Mouse (Mus musculus) heart, postnatal 36 days (tissue): ENCODE data around the gene Gm15107. TPM values are rescaled to one million over a fixed set of nuclear protein-coding genes. Genes with fewer than 3 reads are reported as not detected.
"Not testable (repeated sequence)": the region's sequence is repeated elsewhere in the genome, so short reads cannot be mapped to it uniquely, and the experiment has no call there.

Experiments used
- DNase-seq, 2 experiments: peaks; one replicate each; pipeline ENCODE4 v3.0.0; 2021 to 2022
- intact Hi-C: fragments of 180-260 bp; cut with DNase I; formaldehyde crosslinking; loops from one replicate; pipeline ENCODE4 v1.15.1; 2025
- total RNA-seq, 2 experiments: library from RNA; stranded (reverse); gene quantifications; 2 replicates each; pipeline ENCODE4 v1.2.3; 2021

Gene Gm15107
- not detected for total RNA-seq

DNA sequence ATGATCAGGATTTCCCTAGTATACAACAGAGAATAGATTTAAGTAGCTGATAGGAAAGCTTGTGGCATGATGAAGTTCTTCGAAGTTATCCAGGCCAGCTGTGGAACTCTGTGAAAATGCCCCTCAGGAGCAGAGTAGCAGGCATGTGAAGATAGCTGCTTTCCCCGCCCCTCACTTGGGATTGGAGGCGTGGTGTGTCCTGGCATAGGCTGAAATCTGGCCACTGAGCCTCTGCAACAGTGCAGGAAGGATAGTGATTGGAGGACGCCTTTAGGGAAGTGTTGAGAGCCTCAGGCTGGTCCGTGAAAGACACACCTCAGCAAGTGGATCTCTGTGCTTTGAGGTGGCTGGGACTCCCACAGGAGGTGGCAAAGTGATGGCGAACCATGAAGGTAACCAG is at the start of gene Gm15107:
Gene Gm15107 (plus strand): TSS at position 301 of the 400 bp plus-strand sequence.
- intact Hi-C loops, DNase-seq: not testable (repeated sequence)

Other genes with a start within 250 kb of the Gm15107 start
- gene Gm15080, start 187.7 kb upstream of the Gm15107 start, total RNA-seq = not detected